Mouse (Mus musculus) E14TG2a.4 (cell line): Measurements from ENCODE around the gene Hdac5.

Experiments used
- H3K27me3 ChIP-seq: 2 replicates; pipeline ENCODE4 v1.6.1; 2014; ENCODE audit warnings: low read length, control low read depth; ENCODE audit not compliant: insufficient read depth
- H3K36me3 ChIP-seq: 2 replicates; pipeline ENCODE4 v1.6.1; 2014; ENCODE audit warnings: low read length, control low read depth; ENCODE audit not compliant: insufficient read depth
- H3K4me1 ChIP-seq: replicated peaks from 2 replicates; pipeline ENCODE4 v1.6.1; 2014; ENCODE audit warnings: low read depth, low read length, control low read depth
- H3K4me3 ChIP-seq: replicated peaks from 2 replicates; pipeline ENCODE4 v1.5.1; 2014; ENCODE audit warnings: mild to moderate bottlenecking, low read length
- H3K9me3 ChIP-seq: 2 replicates; pipeline ENCODE4 v1.6.1; 2014; ENCODE audit warnings: low read length, control low read depth
- CTCF ChIP-seq: conservative IDR thresholded peaks from 2 replicates; pipeline ENCODE4 v1.5.1; 2014; ENCODE audit warnings: low read length
- NANOG ChIP-seq: IDR thresholded peaks from 2 replicates; pipeline ENCODE4 v1.6.1; 2014; ENCODE audit warnings: borderline replicate concordance, low read length, mixed read lengths
- POU5F1 ChIP-seq: IDR thresholded peaks from 2 replicates; pipeline ENCODE4 v1.6.1; 2014; ENCODE audit warnings: low read length, borderline replicate concordance

Gene Hdac5

GRCm38 (mm10) chr11:102189461-102190436 lies 40.2 kb downstream of the Hdac5 start, which contains the start of gene G6pc3:
Gene G6pc3 (plus strand): TSS chr11:102189620.
- TF ChIP-seq NANOG (no peak), CTCF (no peak), POU5F1 (no peak)
- Histone ChIP-seq H3K4me1 (peaks cover 43% of the 10 kb centered on the region), H3K36me3 (peaks cover 30% of the 10 kb centered on the region), H3K9me3 (no peaks in the 10 kb centered on the region), H3K27me3 (peaks cover 10% of the 10 kb centered on the region; the same call in 1 of the 2 replicates), H3K4me3 (peak within 1 kb of the TSS; percentile 76)

- Histone ChIP-seq H3K4me3 (peak overlapping the region; percentile 76), H3K36me3 (peaks cover 22% of the 10 kb centered on the region), H3K9me3 (no peaks in the 10 kb centered on the region), H3K4me1 (peaks cover 47% of the 10 kb centered on the region), H3K27me3 (peaks cover 10% of the 10 kb centered on the region; the same call in 1 of the 2 replicates)
- TF ChIP-seq NANOG (no peak), POU5F1 (no peak), CTCF (no peak)
Measured at GRCm38 (mm10) chr11:102188980-102189379, 41.0 kb downstream of the Hdac5 start.

DNA sequence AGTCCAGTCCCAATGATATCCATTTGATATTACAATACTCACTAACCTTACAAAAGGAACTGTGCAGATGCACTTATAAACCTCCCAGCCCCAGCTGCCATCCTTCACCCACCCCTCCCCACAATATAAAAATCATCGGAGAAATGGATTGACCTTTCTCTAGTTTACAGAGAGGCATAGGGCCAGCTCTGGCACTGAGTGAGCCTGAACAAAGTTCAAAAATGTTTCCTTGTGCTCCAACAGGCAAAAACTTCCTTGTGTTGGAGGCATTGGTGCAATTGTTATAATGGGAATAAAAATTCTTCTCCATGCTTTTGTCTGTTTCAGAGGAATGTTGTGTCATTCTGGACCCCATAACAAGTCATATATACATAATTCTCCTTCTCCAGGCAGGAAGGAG lies 43.7 kb downstream of the Hdac5 start:
- no peak for TF ChIP-seq NANOG
- no peak for TF ChIP-seq CTCF
- no peak for TF ChIP-seq POU5F1
- Histone ChIP-seq H3K36me3 (peaks cover 21% of the 10 kb centered on the region), H3K9me3 (no peaks in the 10 kb centered on the region), H3K4me3 (no peak overlapping the region), H3K4me1 (peaks cover 49% of the 10 kb centered on the region), H3K27me3 (peaks cover 8% of the 10 kb centered on the region; the same call in 1 of the 2 replicates)

- Histone ChIP-seq H3K4me1 (peaks cover 44% of the 10 kb centered on the region), H3K27me3 (peaks cover 7% of the 10 kb centered on the region; the same call in 1 of the 2 replicates), H3K9me3 (no peaks in the 10 kb centered on the region), H3K36me3 (peaks cover 26% of the 10 kb centered on the region), H3K4me3 (peak overlapping the region; percentile 95)
- TF ChIP-seq CTCF (no peak), POU5F1 (no peak), NANOG (no peak)
Measured at GRCm38 (mm10) chr11:102185677-102186076, 44.3 kb downstream of the Hdac5 start.

DNA sequence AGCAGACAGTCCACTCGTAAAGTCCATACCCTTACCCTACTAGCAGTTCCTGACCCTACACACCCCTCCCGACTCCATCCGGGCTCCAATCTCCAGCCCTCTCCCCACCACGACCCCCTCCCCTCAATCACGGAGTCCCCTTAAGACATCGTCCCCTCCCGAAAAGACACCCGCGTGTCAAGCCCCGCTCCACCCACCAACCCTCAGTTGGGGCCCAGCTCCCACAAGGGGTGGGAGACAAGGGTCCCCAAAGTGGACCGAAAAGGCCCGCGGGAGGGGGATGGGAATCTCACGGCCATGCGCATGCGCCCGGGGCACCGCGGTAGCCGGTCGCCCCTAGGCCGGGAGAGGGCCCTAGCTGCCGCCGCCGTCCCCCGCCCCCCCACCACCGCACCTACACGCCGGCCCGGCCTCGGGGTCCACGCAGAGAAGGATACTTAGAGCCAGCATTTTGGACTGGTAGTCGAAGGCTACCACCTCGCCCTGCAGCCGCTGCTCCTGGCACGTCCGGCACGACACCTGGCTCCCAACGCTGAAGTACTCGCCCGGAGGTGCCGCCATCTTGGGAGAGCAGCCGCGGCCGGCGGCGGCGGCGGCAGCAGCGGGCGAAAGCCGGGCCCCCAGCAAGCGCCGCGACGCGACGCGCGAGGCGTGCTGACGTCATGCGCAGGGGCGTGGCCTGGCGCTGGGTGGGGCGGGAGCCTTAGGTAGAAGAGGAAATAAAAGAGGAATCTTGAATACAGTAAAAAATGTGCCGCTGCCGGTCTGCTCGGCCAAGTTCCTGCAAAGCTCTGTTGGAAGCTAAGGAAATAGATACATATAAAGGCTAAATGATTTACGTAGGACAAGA lies 45.1 kb downstream of the Hdac5 start, which contains the start of gene Lsm12:
Lsm12 (minus strand) TSS at position 651 of the 850 bp plus-strand sequence.
- H3K36me3 ChIP-seq, result peaks cover 34% of the 10 kb centered on the region
- TF ChIP-seq CTCF (no peak), POU5F1 (no peak), NANOG (no peak)
- peak within 1 kb of the TSS; percentile 95 for H3K4me3 ChIP-seq
- H3K27me3 ChIP-seq, result 0 out of 2 replicates have a peak, but pooled peaks cover 1% of the 10 kb centered on the region
- peaks cover 36% of the 10 kb centered on the region for H3K4me1 ChIP-seq
- no peaks in the 10 kb centered on the region for H3K9me3 ChIP-seq

DNA sequence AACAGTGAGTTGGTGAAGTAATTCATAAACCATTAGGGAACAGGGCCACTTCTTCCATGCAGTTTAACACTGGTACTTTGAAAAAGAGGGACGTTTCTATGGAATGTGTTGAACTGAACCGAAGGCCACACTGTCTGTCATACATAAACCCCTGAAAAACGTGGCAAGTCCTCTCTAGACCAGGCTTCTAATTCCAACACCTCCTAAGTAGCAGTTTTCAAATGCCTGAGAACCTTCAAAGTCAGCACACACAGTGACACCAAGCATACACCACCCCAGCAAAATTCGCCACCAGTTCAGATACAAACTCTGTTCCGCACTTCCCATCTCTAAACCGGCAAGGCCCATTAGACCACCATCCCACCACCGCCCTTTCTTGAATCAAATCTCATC lies 45.7 kb downstream of the Hdac5 start:
- no peaks in the 10 kb centered on the region for H3K27me3 ChIP-seq
- H3K36me3 ChIP-seq, result peaks cover 40% of the 10 kb centered on the region
- H3K4me1 ChIP-seq, result peaks cover 32% of the 10 kb centered on the region
- TF ChIP-seq NANOG (no peak), POU5F1 (no peak), CTCF (no peak)
- peak overlapping the region; percentile 95 for H3K4me3 ChIP-seq
- no peaks in the 10 kb centered on the region for H3K9me3 ChIP-seq

GRCm38 (mm10) chr11:102179836-102180235 lies 50.1 kb downstream of the Hdac5 start:
- Histone ChIP-seq H3K4me3 (no peak overlapping the region), H3K4me1 (peaks cover 12% of the 10 kb centered on the region), H3K27me3 (no peaks in the 10 kb centered on the region), H3K36me3 (peaks cover 77% of the 10 kb centered on the region), H3K9me3 (no peaks in the 10 kb centered on the region)
- no peak for TF ChIP-seq NANOG
- no peak for TF ChIP-seq POU5F1
- no peak for TF ChIP-seq CTCF

GRCm38 (mm10) chr11:102168689-102169088 lies 61.3 kb downstream of the Hdac5 start:
- Histone ChIP-seq H3K36me3 (peaks cover 93% of the 10 kb centered on the region), H3K4me1 (peaks cover 12% of the 10 kb centered on the region; the same call in 1 of the 2 replicates), H3K9me3 (no peaks in the 10 kb centered on the region), H3K4me3 (no peak overlapping the region), H3K27me3 (no peaks in the 10 kb centered on the region)
- no peak for TF ChIP-seq NANOG
- TF ChIP-seq CTCF, result no peak
- TF ChIP-seq POU5F1, result no peak
